Mouse (Mus musculus) ovary, adult 2 months (tissue): Measurements from ENCODE around the gene Serpina1c. TPM values are rescaled to one million over a fixed set of nuclear protein-coding genes. Genes with fewer than 3 reads are reported as not detected.

Experiments used
- polyA plus RNA-seq: library from polyadenylated mRNA; depleted of rRNA; stranded (reverse); fragments of >200 nt; gene quantifications from 2 replicates; pipeline ENCODE4 v1.2.3, GENCODE M21; 2012; rRNA removed

The Serpina1c gene
- polyA plus RNA-seq, result 0.98 and 4.0 TPM in 2 replicates

DNA sequence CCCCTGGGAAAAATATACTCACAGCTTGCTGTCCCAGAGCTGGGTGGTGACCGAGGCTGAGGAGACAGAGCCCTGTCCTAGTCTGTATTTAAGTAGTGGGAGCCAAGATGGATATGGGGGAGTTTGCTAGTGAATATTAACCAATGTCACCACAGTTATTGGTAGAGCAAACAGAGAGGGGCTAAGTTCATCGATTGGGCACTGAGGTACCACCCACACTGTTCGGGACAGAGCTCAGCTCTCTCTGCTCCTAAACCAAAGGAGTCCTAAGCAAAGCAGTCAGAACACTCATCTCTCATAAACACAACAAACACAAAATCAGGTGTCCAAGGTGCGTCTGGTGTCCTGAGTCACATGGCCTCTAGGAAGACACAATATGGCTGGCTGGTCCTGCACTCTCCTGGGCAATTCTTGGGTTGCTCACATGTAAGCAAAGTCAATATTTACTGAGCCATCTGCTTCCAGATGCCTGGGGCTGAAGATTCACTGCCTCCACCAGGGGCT, at the start of gene Serpina1c:
TSS of gene Serpina1c (minus strand) at position 51 of the 504 bp plus-strand sequence.

DNA sequence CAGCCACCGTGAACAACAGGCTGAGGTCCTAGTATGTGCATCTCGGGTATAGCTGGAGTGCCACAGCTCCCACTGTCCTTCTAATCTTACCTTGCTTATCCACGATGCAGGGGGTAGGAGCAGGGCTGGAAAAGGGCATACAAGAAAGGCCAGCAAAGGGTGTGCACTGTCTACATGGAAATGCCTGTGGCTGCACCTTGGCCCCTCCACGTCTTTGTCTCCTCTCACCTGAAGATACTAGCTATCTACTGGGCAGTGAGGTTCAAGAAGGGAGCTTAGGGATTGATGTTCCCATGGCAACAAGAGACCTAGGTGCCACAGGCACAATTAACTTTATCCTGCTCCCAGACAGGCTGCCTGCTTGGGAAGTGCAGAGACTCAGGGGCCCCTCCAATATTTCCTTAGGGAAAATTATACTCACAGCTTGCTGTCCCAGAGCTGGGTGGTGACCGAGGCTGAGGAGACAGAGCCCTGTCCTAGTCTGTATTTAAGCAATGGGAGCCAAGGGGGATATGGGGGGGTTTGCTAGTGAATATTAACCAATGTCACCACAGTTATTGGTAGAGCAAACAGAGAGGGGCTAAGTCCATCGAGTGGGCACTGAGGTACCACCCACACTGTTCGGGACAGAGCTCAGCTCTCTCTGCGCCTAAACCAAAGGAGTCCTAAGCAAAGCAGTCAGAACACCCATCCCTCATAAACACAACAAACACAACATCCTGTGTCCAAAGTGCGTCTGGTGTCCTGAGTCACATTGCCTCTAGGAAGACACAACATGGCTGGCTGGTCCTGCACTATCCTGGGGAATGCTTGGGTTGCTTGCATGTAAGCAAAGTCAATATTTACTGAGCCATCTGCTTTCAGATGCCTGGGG, 41.3 kb downstream of the Serpina1c start, which contains the start of gene Serpina1a:
TSS of gene Serpina1a (minus strand) at position 462 of the 874 bp plus-strand sequence.

Other genes starting within 250 kb of the Serpina1c start
- 0.29 TPM in 1 of 2 replicates, not detected in the other for gene Serpina6, start 247.7 kb downstream of the Serpina1c start, polyA plus RNA-seq
- gene Serpina16, start 228.7 kb downstream of the Serpina1c start, polyA plus RNA-seq, result not detected in 2 replicates
- gene Serpina1f, start 209.4 kb downstream of the Serpina1c start, polyA plus RNA-seq, result 0.08 and 0.15 TPM in 2 replicates
- 0.96 and 2.1 TPM in 2 replicates for gene Serpina1d, start 131.3 kb downstream of the Serpina1c start, polyA plus RNA-seq
- 1.9 and 8.0 TPM in 2 replicates for gene Serpina1b, start 74.5 kb downstream of the Serpina1c start, polyA plus RNA-seq
- 3.1 and 10.7 TPM in 2 replicates for gene Serpina1a, start 41.3 kb downstream of the Serpina1c start, polyA plus RNA-seq
- gene Serpina1e, start 54.1 kb upstream of the Serpina1c start, polyA plus RNA-seq, result 88.5 and 120 TPM in 2 replicates
- 0.18 and 0.34 TPM in 2 replicates for gene Serpina11, start 85.1 kb upstream of the Serpina1c start, polyA plus RNA-seq
- gene Serpina9, start 108.9 kb upstream of the Serpina1c start, polyA plus RNA-seq, result 0.40 and 0.45 TPM in 2 replicates
- not detected in 2 replicates for gene Serpina12, start 139.6 kb upstream of the Serpina1c start, polyA plus RNA-seq
- 35.5 and 59.1 TPM in 2 replicates for gene Serpina5, start 196.2 kb upstream of the Serpina1c start, polyA plus RNA-seq
- 0.32 and 0.51 TPM in 2 replicates for gene Serpina3a, start 207.8 kb upstream of the Serpina1c start, polyA plus RNA-seq
- gene Serpina3b, start 223.1 kb upstream of the Serpina1c start, polyA plus RNA-seq, result 0.14 and 0.24 TPM in 2 replicates
- gene Serpina3c, start 249.0 kb upstream of the Serpina1c start, polyA plus RNA-seq, result 11.1 and 14.8 TPM in 2 replicates